Mouse (Mus musculus): ENCODE data around the gene Cend1. TPM values are rescaled to one million over a fixed set of nuclear protein-coding genes. Genes with fewer than 3 reads are reported as not detected.
A peak's percentile ranks its signal among the peaks of the same experiment; 100 is the strongest.

The Cend1 gene
- polyA plus RNA-seq (2016; fragmentation: Nextera tagmentation; extraction: Ambion mirVana), result 20.5 and 22.5 TPM in 2 replicates

DNA sequence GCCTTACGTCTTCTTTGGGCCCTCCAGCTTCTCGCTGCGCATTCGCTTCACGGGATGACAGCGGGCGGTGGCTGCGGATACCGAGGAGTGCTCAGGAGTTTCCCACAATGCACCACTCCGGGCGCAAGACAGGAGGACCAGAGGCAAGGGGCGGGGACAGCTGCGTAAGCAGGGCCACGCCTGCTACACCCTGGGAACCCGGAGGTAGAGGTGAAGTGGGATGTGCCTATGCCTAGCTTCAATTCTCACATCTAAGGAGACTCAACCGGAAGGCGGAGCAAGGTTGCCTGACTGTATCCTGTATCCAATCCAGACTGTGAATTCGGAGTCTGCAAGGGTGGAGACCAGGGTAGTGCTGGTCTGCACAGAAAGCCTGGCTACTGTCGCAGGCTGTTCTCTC is at the start of gene Cend1:
TSS of gene Cend1 (minus strand) at position 182 of the 400 bp plus-strand sequence.
- Histone ChIP-seq H3K9ac (peak within 1 kb of the TSS; percentile 63), H3K9me3 (no peaks in the 10 kb centered on the region), H3K4me3 (replicated peaks) (peak within 1 kb of the TSS; percentile 48), H3K4me2 (peak within 1 kb of the TSS; percentile 80), H3K27me3 (peaks cover 5% of the 10 kb centered on the region; the same call in 1 of the 2 replicates), H3K36me3 (replicated peaks) (peaks cover 45% of the 10 kb centered on the region), H3K4me1 (peaks cover 41% of the 10 kb centered on the region), H3K27ac (peak within 1 kb of the TSS; percentile 54; the same call in 1 of the 2 replicates)
- peak; percentile 88 for ATAC-seq (ENCODE audit: low FRiP score)
- 2% methylated on average over 19 of the region's 19 CpGs for WGBS

GRCm38 (mm10) chr7:141478270-141478748 is 49.0 kb upstream of the Cend1 start:
- Histone ChIP-seq H3K27ac (no peak overlapping the region), H3K4me3 (replicated peaks) (no peak overlapping the region), H3K9me3 (no peaks in the 10 kb centered on the region), H3K36me3 (replicated peaks) (no peaks in the 10 kb centered on the region), H3K27me3 (peaks cover 55% of the 10 kb centered on the region), H3K9ac (no peak overlapping the region), H3K4me2 (no peak overlapping the region), H3K4me1 (peaks cover 55% of the 10 kb centered on the region)
- 80% methylated on average over 5 of the region's 5 CpGs for WGBS
- no peak for ATAC-seq (ENCODE audit: low FRiP score)

GRCm38 (mm10) chr7:141477578-141478269 is 48.4 kb upstream of the Cend1 start:
- H3K4me1 ChIP-seq, result peaks cover 51% of the 10 kb centered on the region
- peaks cover 2% of the 10 kb centered on the region for H3K36me3 ChIP-seq (replicated peaks)
- H3K4me3 ChIP-seq (replicated peaks), result no peak overlapping the region
- H3K9ac ChIP-seq, result no peak overlapping the region
- H3K27me3 ChIP-seq, result peaks cover 49% of the 10 kb centered on the region
- 76% methylated on average over 4 of the region's 4 CpGs for WGBS
- ATAC-seq (ENCODE audit: low FRiP score), result no peak
- no peak overlapping the region for H3K27ac ChIP-seq
- H3K4me2 ChIP-seq, result no peak overlapping the region
- H3K9me3 ChIP-seq, result no peaks in the 10 kb centered on the region

DNA sequence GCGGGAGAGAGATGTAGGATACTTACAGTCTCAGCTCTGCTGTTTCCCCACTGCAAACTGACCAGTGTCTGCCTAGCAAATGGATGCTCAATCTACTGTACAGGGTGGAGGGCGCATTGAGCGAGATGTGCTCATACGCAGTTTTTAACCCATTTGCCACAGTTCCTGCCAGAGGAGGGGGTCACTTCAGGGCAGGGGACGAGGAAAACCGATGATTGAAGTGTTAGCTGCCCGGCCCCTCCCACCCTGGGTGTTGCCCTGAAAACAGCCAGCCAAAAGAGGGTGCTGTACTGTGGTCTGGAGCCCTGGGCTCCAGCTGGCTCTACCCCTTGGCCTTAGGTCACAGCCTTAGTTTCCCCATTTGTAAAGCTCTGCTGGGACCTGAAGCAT is 47.7 kb upstream of the Cend1 start:
- H3K9ac ChIP-seq, result peak overlapping the region; percentile 78; the same call in 1 of the 2 replicates
- no peak for ATAC-seq (ENCODE audit: low FRiP score)
- H3K4me2 ChIP-seq, result peak overlapping the region; percentile 91
- peaks cover 10% of the 10 kb centered on the region for H3K36me3 ChIP-seq (replicated peaks)
- 25% methylated on average over 7 of the region's 7 CpGs for WGBS
- peak overlapping the region; percentile 64; the same call in 1 of the 2 replicates for H3K4me3 ChIP-seq (replicated peaks)
- peaks cover 42% of the 10 kb centered on the region for H3K27me3 ChIP-seq
- H3K27ac ChIP-seq, result peak overlapping the region; percentile 54
- peaks cover 44% of the 10 kb centered on the region for H3K4me1 ChIP-seq
- no peaks in the 10 kb centered on the region for H3K9me3 ChIP-seq

GRCm38 (mm10) chr7:141476226-141476980 is 47.1 kb upstream of the Cend1 start:
- Histone ChIP-seq H3K4me3 (replicated peaks) (peak overlapping the region; percentile 64), H3K4me2 (peak overlapping the region; percentile 91), H3K9me3 (no peaks in the 10 kb centered on the region), H3K9ac (peak overlapping the region; percentile 78), H3K4me1 (peaks cover 40% of the 10 kb centered on the region), H3K27ac (peak overlapping the region; percentile 54), H3K27me3 (peaks cover 37% of the 10 kb centered on the region), H3K36me3 (replicated peaks) (peaks cover 13% of the 10 kb centered on the region)
- 5% methylated on average over 14 of the region's 17 CpGs for WGBS
- ATAC-seq (ENCODE audit: low FRiP score), result no peak

DNA sequence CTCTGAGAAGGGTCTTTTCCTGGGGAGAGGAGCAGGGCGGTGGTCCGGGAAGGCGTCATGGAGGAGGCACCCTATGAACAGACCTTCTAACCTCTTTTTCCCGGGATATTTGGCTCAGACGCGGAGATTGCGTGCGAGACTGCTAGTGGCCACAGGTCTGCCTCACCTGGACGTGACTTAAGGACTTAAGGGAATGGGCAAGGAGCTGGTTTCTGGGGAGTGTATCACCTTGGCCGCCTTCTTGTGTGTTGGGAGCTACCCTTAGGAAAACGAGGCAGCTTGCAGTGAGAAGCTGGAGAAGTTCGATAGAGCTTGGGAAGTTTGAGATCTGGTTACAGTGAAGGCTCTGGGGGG is 46.5 kb upstream of the Cend1 start:
- Histone ChIP-seq H3K4me2 (peak overlapping the region; percentile 91), H3K27ac (no peak overlapping the region), H3K9me3 (no peaks in the 10 kb centered on the region), H3K36me3 (replicated peaks) (peaks cover 19% of the 10 kb centered on the region), H3K4me1 (peaks cover 34% of the 10 kb centered on the region), H3K27me3 (peaks cover 37% of the 10 kb centered on the region), H3K9ac (peak overlapping the region; percentile 78; the same call in 1 of the 2 replicates), H3K4me3 (replicated peaks) (peak overlapping the region; percentile 64)
- WGBS, result 2% methylated on average over 12 of the region's 12 CpGs
- ATAC-seq (ENCODE audit: low FRiP score), result no peak

DNA sequence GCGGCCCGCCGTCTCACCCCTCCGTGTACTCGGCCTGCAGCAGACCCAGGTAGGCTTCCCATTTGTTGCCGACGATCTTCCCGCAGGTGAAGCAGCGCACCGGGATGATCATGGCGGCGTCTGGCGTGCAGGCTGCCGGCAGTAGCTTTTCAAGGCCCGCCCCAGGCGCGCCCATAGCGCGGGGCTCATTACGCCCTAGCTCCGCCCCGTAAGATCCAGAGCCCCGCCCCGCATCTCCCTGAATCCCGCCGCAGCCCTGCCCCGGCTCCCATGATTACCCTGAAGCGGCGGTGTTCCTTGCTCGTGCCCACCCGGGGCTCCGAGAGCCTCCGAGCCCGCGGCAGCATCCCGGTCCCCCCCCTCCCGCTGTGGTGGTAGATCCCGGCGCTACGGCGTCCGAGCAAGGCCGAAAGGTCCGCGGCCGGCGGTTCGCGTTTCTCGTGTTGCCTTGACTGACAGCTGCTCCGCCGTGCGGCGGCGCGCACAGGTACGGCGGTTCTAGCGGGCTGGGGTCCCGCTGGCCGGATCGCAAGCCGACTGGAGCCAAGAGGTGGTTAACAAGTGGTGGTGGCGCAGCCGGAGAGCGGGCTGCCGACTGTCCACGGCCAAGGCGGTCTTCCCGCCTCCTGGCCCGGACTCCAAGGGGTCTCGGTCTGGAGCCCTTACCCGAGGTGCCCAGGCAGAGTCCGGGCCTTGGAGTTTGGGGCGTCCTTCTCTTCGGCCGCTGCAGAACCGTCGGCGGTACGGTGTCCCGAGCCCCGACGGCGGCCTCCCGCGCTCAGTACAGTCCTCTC is 45.9 kb upstream of the Cend1 start, which contains the start of the genes Polr2l and Tspan4:
TSS of gene Polr2l (minus strand) at position 122 of the 794 bp plus-strand sequence.
TSS of gene Tspan4 (plus strand) at position 230 of the 794 bp plus-strand sequence.
- Histone ChIP-seq H3K27ac (peak within 1 kb of the TSS; percentile 85), H3K27me3 (peaks cover 34% of the 10 kb centered on the region), H3K9ac (peak within 1 kb of the TSS; percentile 78), H3K9me3 (no peaks in the 10 kb centered on the region), H3K4me2 (peak within 1 kb of the TSS; percentile 91), H3K36me3 (replicated peaks) (peaks cover 25% of the 10 kb centered on the region), H3K4me1 (peaks cover 33% of the 10 kb centered on the region), H3K4me3 (replicated peaks) (peak within 1 kb of the TSS; percentile 64)
- under 1% methylated on average over 87 of the region's 87 CpGs for WGBS
- peak; percentile 84 for ATAC-seq (ENCODE audit: low FRiP score)

GRCm38 (mm10) chr7:141474160-141474559 is 44.9 kb upstream of the Cend1 start:
- Histone ChIP-seq H3K4me1 (peaks cover 40% of the 10 kb centered on the region), H3K27me3 (peaks cover 31% of the 10 kb centered on the region), H3K36me3 (replicated peaks) (peaks cover 34% of the 10 kb centered on the region), H3K4me2 (peak overlapping the region; percentile 91), H3K4me3 (replicated peaks) (peak overlapping the region; percentile 64), H3K9me3 (no peaks in the 10 kb centered on the region), H3K27ac (no peak overlapping the region), H3K9ac (peak overlapping the region; percentile 78)
- WGBS, result 10% methylated on average over 5 of the region's 5 CpGs
- ATAC-seq (ENCODE audit: low FRiP score), result no peak

- no peaks in the 10 kb centered on the region for H3K9me3 ChIP-seq
- no peak overlapping the region for H3K9ac ChIP-seq
- H3K4me2 ChIP-seq, result no peak overlapping the region
- peaks cover 24% of the 10 kb centered on the region for H3K27me3 ChIP-seq
- WGBS, result 88% methylated on average over 6 of the region's 6 CpGs
- peaks cover 54% of the 10 kb centered on the region for H3K4me1 ChIP-seq
- no peak overlapping the region for H3K4me3 ChIP-seq (replicated peaks)
- peaks cover 34% of the 10 kb centered on the region for H3K36me3 ChIP-seq (replicated peaks)
- no peak overlapping the region for H3K27ac ChIP-seq
- ATAC-seq (ENCODE audit: low FRiP score), result no peak
These were observed 43.5 kb upstream of the Cend1 start for GRCm38 (mm10) chr7:141472763-141473162.

DNA sequence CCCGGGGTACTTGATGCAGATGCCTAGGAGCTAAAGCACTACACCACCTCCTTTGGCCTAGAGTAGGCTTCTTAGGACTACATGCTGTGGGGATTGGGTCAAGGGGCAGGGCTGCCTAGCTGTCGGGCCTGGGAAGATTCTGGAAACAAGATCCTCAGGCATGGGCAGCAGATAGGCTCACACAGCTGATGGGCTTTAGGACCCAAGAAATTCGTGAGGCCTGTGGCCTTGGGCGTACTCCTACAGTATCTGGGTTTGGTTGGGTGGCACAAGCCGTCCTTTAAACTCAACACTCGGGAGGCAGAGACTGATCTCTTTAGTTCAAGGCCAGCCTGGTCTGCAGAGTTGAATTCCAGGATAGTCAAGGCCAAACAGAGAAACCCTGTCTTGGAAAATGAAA is 42.9 kb upstream of the Cend1 start:
- Histone ChIP-seq H3K4me3 (replicated peaks) (no peak overlapping the region), H3K9ac (no peak overlapping the region), H3K27ac (no peak overlapping the region), H3K9me3 (no peaks in the 10 kb centered on the region), H3K4me2 (no peak overlapping the region), H3K36me3 (replicated peaks) (peaks cover 34% of the 10 kb centered on the region), H3K4me1 (peaks cover 58% of the 10 kb centered on the region), H3K27me3 (peaks cover 18% of the 10 kb centered on the region)
- 82% methylated on average over 6 of the region's 6 CpGs for WGBS
- ATAC-seq (ENCODE audit: low FRiP score), result no peak

GRCm38 (mm10) chr7:141471236-141471635 is 41.9 kb upstream of the Cend1 start:
- H3K9me3 ChIP-seq, result no peaks in the 10 kb centered on the region
- peaks cover 16% of the 10 kb centered on the region for H3K27me3 ChIP-seq
- whole genome bisulfite sequencing, result 87% methylated on average over 1 of the region's 1 CpGs
- peaks cover 34% of the 10 kb centered on the region for H3K36me3 ChIP-seq (replicated peaks)
- peaks cover 54% of the 10 kb centered on the region for H3K4me1 ChIP-seq
- no peak overlapping the region for H3K4me2 ChIP-seq
- no peak overlapping the region for H3K4me3 ChIP-seq (replicated peaks)
- H3K9ac ChIP-seq, result no peak overlapping the region
- no peak for ATAC-seq (ENCODE audit: low FRiP score)
- no peak overlapping the region for H3K27ac ChIP-seq

DNA sequence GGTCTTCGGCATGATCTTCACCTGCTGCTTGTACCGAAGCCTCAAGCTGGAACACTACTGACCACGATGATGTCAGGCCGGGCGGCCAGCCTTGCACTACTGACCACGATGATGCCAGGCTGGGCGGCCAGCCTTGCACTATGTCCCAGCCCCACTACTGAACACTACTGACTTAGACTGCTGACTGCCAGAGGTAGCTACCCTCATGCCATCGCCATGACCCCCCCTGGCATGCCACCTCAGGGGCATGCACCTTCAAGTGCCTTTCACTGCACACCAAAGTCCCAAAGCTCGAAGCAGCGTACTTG is 41.3 kb upstream of the Cend1 start:
- WGBS, result 96% methylated on average over 10 of the region's 10 CpGs

More for the DNA sequence above, 41.3 kb upstream of the Cend1 start:
- Histone ChIP-seq H3K27me3 (peaks cover 16% of the 10 kb centered on the region), H3K9ac (no peak overlapping the region), H3K4me3 (replicated peaks) (no peak overlapping the region), H3K9me3 (no peaks in the 10 kb centered on the region), H3K36me3 (replicated peaks) (peaks cover 34% of the 10 kb centered on the region), H3K27ac (no peak overlapping the region), H3K4me1 (peaks cover 48% of the 10 kb centered on the region), H3K4me2 (no peak overlapping the region)
- no peak for ATAC-seq (ENCODE audit: low FRiP score)
